Mouse (Mus musculus) monocyte, adult 5-6 weeks (primary cell): Measurements from ENCODE around the gene Tbkbp1. TPM values are rescaled to one million over a fixed set of nuclear protein-coding genes. Genes with fewer than 3 reads are reported as not detected.

Experiments used
- ATAC-seq: fragments of 153-309, 156-312 bp; replicated peaks from 2 replicates; pipeline ENCODE4 v1.8.0; 2017; ENCODE audit warnings: mild to moderate bottlenecking; ENCODE audit not compliant: low TSS enrichment, insufficient number of reproducible peaks, severe bottlenecking, poor library complexity, low FRiP score
- total RNA-seq: library from RNA; stranded (forward); fragments of 200-1000, 200-491, 200-594 nt; gene quantifications from 3 replicates; pipeline ENCODE4 v1.2.3, GENCODE M21; 2017

Gene Tbkbp1
- total RNA-seq, 1 experiment from 2014 or later: 23.2 TPM

DNA sequence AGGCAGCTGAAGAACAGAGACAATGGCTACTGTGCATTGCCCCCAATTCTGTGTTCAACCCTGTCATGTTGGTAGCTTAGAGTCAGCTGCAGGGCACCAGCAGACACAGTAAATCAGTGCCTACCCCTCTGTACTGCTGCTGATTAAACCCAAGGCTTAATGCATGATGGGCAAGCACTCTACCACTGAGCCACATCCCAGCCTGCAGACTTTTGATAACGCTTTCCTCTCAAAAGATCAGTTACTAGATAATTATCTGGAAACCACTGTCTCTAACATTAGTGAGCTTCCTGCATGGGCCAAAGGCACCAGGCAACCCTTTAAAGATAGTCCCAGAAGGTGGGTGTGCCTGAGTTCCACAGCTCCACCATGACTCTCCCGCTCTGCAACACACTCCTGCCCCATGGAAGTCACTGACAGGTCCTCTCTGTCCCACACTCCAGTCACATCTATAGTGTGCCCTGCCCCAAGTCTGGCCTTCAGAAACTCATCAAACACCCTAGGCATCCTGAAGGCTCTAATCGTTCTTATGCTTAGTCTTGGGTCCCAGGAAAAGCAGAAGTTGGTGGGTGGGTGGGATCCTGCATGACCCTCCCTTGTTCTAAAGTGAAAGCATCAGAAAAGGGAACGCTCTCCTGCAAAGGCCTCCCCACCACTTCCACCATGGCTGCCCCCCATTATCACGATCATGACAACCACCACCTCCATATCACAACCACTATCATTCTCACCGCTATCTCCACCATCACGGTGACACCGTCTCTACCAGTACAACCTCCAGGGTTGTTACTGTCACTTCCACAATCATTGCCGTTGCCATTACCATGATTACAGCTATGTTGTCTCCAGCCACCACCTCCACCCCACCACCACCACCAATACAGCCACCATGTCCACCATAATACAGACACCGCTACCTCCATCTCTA is 47.9 kb downstream of the Tbkbp1 start:
- peak; percentile 30; the same call in 1 of the 2 replicates for ATAC-seq

DNA sequence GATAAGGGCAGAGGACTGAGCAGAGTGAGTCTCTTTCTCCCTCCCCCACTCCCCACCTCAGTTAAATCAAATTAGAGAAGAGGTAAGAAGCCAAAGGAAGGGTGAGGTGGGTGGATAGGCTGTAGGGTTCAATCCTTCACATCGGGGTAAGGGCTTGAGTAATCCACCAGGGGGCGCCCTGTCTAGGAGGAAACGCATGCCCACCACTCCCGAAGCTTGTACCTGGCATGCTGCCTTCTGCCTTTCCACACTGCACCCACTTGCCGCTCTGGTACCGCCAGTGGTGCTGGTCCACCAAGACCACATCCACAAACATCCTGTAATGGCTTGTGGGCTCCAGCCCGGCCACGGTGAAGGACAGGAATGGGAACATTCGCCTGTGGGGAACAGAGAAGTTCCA is 49.6 kb downstream of the Tbkbp1 start:
- ATAC-seq: peak; percentile 68

DNA sequence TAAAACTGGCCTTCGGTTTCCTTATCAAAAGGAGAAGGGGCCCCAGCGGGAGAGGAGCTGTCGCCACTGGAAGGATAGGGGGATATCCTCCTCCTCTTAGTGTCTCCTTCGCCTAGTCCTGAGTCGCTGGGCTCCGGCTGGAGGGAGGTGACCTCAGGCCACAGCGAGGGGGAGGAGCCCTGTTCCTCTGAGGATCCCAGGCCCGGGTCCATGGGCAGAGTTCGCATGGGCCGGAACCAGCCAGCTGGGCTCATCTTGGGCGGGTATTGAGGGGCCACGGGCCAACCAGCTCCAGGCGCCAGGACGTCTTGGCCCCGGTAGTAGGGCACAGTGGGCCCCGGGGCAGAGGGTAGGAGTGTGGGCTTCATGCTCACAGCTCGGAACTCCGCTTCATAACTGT is 52.5 kb downstream of the Tbkbp1 start:
- ATAC-seq: no peak

DNA sequence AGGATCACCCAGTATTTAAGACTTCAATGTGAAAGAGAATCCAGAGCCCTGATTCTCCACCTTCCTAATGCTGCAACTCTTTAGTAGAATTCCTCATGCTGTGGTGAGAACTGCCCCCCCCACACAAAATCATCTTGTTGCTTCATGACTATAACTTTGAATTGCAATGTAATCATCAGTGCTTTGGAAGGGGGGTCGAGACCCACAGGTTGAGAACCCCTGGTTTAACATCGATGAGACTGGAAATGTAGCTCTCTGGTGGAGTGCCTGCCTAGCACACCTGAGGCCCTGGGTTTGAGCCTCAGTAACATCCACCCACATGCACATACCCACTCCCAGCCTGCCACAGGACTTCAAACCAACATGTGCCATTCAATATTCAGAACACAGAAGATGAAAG is 56.7 kb downstream of the Tbkbp1 start:
- ATAC-seq: no peak

DNA sequence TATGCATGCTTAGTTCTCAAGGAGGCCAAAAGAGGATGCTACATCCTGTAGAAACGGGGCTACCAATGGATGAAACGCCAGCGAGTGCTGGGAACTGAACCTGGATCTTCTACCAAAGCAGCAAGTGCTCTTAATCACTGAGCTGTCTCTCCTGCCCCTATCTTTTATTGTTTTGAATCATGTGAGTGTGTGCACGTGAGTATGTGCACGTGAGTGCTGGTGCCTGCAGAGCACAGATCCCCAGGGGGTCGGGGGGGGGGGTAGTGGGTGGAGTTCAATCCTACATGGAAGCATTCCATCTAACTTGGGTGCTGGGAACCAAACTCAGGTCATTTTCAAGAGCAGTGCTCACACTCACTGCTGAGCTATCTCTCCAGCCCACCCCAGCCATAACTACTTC is 64.9 kb downstream of the Tbkbp1 start:
- ATAC-seq: no peak

Other genes with a start within 250 kb of the Tbkbp1 start
- 38.4 to 51.0 TPM (median 44.6 TPM) in 3 replicates for gene Cdk5rap3, start 235.0 kb downstream of the Tbkbp1 start, total RNA-seq
- gene Prr15l, start 223.4 kb downstream of the Tbkbp1 start, total RNA-seq: 0.29 TPM in 1 of 3 replicates, not detected in the others
- gene Pnpo, start 207.5 kb downstream of the Tbkbp1 start, total RNA-seq: 18.3 to 23.7 TPM (median 20.6 TPM) in 3 replicates
- 4.2 to 7.6 TPM (median 7.1 TPM) in 3 replicates for gene Sp2, start 168.5 kb downstream of the Tbkbp1 start, total RNA-seq
- not detected in 3 replicates for gene Sp6, start 138.1 kb downstream of the Tbkbp1 start, total RNA-seq
- 2.3 to 3.2 TPM (median 2.9 TPM) in 3 replicates for gene Scrn2, start 121.6 kb downstream of the Tbkbp1 start, total RNA-seq
- gene Lrrc46, start 110.1 kb downstream of the Tbkbp1 start, total RNA-seq: not detected in 3 replicates
- 12.3 to 17.5 TPM (median 13.4 TPM) in 3 replicates for gene Mrpl10, start 109.9 kb downstream of the Tbkbp1 start, total RNA-seq
- 10.0 to 13.1 TPM (median 11.3 TPM) in 3 replicates for gene Osbpl7, start 100.9 kb downstream of the Tbkbp1 start, total RNA-seq
- 25.3 to 119 TPM (median 30.9 TPM) in 3 replicates for gene Tbx21, start 36.2 kb downstream of the Tbkbp1 start, total RNA-seq
- 192 to 282 TPM (median 240 TPM) in 3 replicates for gene Kpnb1, start 36.4 kb upstream of the Tbkbp1 start, total RNA-seq
- gene Npepps, start 129.1 kb upstream of the Tbkbp1 start, total RNA-seq: 23.9 to 35.9 TPM (median 24.2 TPM) in 3 replicates
- 7.5 to 14.9 TPM (median 11.4 TPM) in 3 replicates for gene Mrpl45, start 164.2 kb upstream of the Tbkbp1 start, total RNA-seq
- 0.29 to 0.39 TPM in 2 of 3 replicates, not detected in the other for gene Gpr179, start 200.6 kb upstream of the Tbkbp1 start, total RNA-seq
- 16.8 to 18.8 TPM (median 18.0 TPM) in 3 replicates for gene Socs7, start 211.1 kb upstream of the Tbkbp1 start, total RNA-seq